Mouse (Mus musculus) heart, embryonic 14.5 days (tissue): ENCODE results near the gene Kctd4. TPM values are rescaled to one million over a fixed set of nuclear protein-coding genes. Genes with fewer than 3 reads are reported as not detected.

Experiments
- ATAC-seq: fragments of 200-750 bp; cut with Nextera tagmentation; 2 replicates; pipeline ENCODE4 v1.8.0; 2017; ENCODE audit warnings: low read depth, moderate TSS enrichment; ENCODE audit not compliant: insufficient number of reproducible peaks, insufficient read depth, low FRiP score
- H3K27ac ChIP-seq, 2 experiments: fragments of 200-500 bp in 1 of 2; fragments of 300-500 bp in 1 of 2; sonication (generic) in 1 of 2; replicated peaks in 1 of 2; 2 replicates each; pipeline ENCODE4 v1.5.1; 2012 to 2014; ENCODE audit warnings: low read depth in 2 of 2, low read length in 2 of 2, control low read depth in 1 of 2, mild to moderate bottlenecking in 1 of 2, mixed read lengths in 1 of 2; ENCODE audit not compliant: control insufficient read depth in 1 of 2, insufficient read depth in 1 of 2
- H3K27me3 ChIP-seq: fragments of 300-500 bp; sonication (generic); 2 replicates; pipeline ENCODE4 v1.6.1; 2014; ENCODE audit warnings: mild to moderate bottlenecking, low read length, control low read depth; ENCODE audit not compliant: control insufficient read depth, insufficient read depth
- H3K36me3 ChIP-seq: fragments of 300-500 bp; sonication (generic); 2 replicates; pipeline ENCODE4 v1.6.1; 2014; ENCODE audit warnings: mild to moderate bottlenecking, control low read depth, low read length, mixed read lengths; ENCODE audit not compliant: control insufficient read depth, insufficient read depth
- H3K4me1 ChIP-seq, 2 experiments: fragments of 200-500 bp in 1 of 2; fragments of 300-500 bp in 1 of 2; sonication (generic) in 1 of 2; 2 replicates each; pipeline ENCODE4 v1.6.1; 2012 to 2014; ENCODE audit warnings: low read length in 2 of 2, control low read depth in 1 of 2, mixed read lengths in 1 of 2; ENCODE audit not compliant: control insufficient read depth in 2 of 2, insufficient read depth in 2 of 2
- H3K4me2 ChIP-seq: fragments of 300-500 bp; sonication (generic); 2 replicates; pipeline ENCODE4 v1.6.1; 2014; ENCODE audit warnings: mild to moderate bottlenecking, low read length
- H3K4me3 ChIP-seq, 2 experiments: fragments of 200-500 bp in 1 of 2; fragments of 300-500 bp in 1 of 2; sonication (generic) in 1 of 2; 2 replicates each; pipeline ENCODE4 v1.5.1; 2012 to 2014; ENCODE audit warnings: low read length in 2 of 2, mild to moderate bottlenecking in 2 of 2, control low read depth in 1 of 2, low read depth in 1 of 2, moderate library complexity in 1 of 2; ENCODE audit not compliant: control insufficient read depth in 1 of 2, insufficient read depth in 1 of 2
- H3K9ac ChIP-seq: fragments of 300-500 bp; sonication (generic); 2 replicates; pipeline ENCODE4 v1.6.1; 2014; ENCODE audit warnings: mild to moderate bottlenecking, low read length
- H3K9me3 ChIP-seq: fragments of 300-500 bp; sonication (generic); 2 replicates; pipeline ENCODE4 v1.6.1; 2016; ENCODE audit warnings: low read length, control low read depth; ENCODE audit not compliant: control insufficient read depth
- WGBS: fragments of 180-500 bp; shearing (Covaris S2); extraction: QIAGEN DNeasy Blood & Tissue Kit; methylation state at CpG from one replicate; pipeline ENCODE4 v1.1.7; 2014; 5-methylcytosine and 5-hydroxymethylcytosine counted together
- polyA plus RNA-seq: library from polyadenylated mRNA; unstranded; fragments of >200 nt; fragmentation: Nextera tagmentation; extraction: Ambion mirVana; gene quantifications from 2 replicates; pipeline ENCODE4 v1.2.1, GENCODE M21; 2014

Kctd4 gene
- polyA plus RNA-seq, 1 experiment from 2014 or later, result 0.47 TPM

DNA sequence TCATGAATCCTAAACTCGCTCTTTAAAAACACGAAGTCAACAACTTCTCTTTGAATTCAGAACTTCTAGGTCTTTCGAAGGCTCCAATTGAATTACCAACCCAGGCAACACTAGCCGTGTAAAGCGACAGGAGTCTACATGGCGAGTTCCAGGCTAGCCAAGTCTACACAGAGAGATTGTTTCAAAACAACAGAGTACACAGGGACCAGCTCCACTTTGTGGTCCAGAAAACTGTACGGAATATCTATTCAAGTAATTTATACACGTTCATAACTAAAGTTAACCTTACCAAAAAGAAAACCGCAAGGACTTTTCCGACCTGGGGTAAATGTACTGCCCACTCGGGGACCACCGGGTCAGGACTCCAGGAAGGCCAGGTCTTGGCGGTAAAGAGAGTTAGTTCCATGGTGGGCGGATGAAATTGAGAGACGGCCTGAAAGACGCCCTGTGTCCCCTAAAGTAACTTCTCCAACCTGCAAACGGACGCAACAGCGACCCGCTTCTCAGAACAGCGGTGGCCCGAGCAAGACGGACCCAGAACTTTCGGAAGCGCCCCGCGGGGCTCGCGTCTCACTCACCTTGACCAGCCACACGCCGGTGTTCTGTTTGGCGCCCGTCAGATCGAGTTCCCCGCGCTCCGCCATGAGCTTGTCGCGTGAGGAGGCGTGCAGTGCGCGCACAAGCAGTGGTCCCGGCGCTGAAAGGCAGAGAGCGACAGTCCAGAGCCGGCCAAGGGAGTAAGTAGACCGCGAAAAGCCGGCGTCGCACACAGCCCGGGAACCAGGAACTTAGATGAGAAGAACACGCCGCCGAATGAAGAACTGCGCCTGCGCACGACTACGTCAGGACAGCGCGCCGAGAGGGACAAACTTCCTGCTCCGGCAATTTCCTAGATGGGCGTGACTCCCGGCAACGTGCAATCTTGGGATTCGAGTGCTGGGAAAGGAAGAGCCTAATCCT lies 55.6 kb downstream of the Kctd4 start, which contains the start of gene Gtf2f2:
TSS of gene Gtf2f2 (minus strand) at position 764 of the 960 bp plus-strand sequence.
- Histone ChIP-seq H3K27me3 (no peaks in the 10 kb centered on the region), H3K4me2 (peak within 1 kb of the TSS; percentile 86), H3K9ac (peak within 1 kb of the TSS; percentile 89), H3K4me1 (peaks cover 0 to 15% of the 10 kb centered on the region in 2 experiments; a peak in 3 of 4 replicates), H3K4me3 (peak within 1 kb of the TSS; percentile 95 to 98), H3K9me3 (no peaks in the 10 kb centered on the region), H3K36me3 (0 out of 2 replicates have a peak, but pooled peaks cover 3% of the 10 kb centered on the region), H3K27ac (peak within 1 kb of the TSS; percentile 79 to 85)
- under 1% methylated on average over 67 of the region's 67 CpGs for WGBS
- peak; percentile 86 for ATAC-seq

DNA sequence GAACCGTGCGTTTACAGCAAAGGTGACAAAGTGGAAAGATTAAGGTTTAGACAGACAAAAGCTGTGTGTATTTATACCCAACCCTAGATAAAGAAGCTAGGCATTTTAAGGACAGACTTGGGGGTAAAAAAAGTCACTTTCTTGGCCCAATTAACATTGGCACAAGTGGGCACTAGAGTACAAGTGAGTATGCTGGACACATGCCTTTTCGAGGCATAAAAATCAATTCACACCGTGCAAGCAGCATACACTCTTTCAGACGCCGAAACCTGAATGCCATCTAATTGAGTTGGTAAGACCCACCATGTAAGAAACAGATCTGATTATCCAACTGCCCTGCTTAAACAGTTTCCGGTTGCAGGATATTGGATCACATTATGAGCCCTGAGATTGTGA lies 56.3 kb downstream of the Kctd4 start:
- Histone ChIP-seq H3K9me3 (no peaks in the 10 kb centered on the region), H3K36me3 (0 out of 2 replicates have a peak, but pooled peaks cover 3% of the 10 kb centered on the region), H3K4me2 (peak overlapping the region; percentile 86), H3K27ac (no peak overlapping the region), H3K4me1 (peaks cover 0 to 15% of the 10 kb centered on the region in 2 experiments; a peak in 3 of 4 replicates), H3K27me3 (no peaks in the 10 kb centered on the region), H3K4me3 (peak overlapping the region; percentile 95 to 98), H3K9ac (peak overlapping the region; percentile 89; the same call in 1 of the 2 replicates)
- ATAC-seq, result no peak
- 34% methylated on average over 7 of the region's 7 CpGs for WGBS

GRCm38 (mm10) chr14:76014331-76014730 lies 59.5 kb downstream of the Kctd4 start:
- 41% methylated on average over 2 of the region's 2 CpGs for WGBS
- peaks cover 0 to 11% of the 10 kb centered on the region in 2 experiments; a peak in 3 of 4 replicates for H3K4me1 ChIP-seq
- H3K36me3 ChIP-seq, result no peaks in the 10 kb centered on the region
- no peak for ATAC-seq
- no peaks in the 10 kb centered on the region for H3K27me3 ChIP-seq
- H3K4me2 ChIP-seq, result no peak overlapping the region
- 0 out of 2 replicates have a peak, but pooled peaks cover 5% of the 10 kb centered on the region for H3K9me3 ChIP-seq
- no peak overlapping the region for H3K9ac ChIP-seq
- no peak overlapping the region for H3K27ac ChIP-seq
- H3K4me3 ChIP-seq, result no peak overlapping the region

Other genes with a start within 250 kb of the Kctd4 start
- gene Cog3, start 200.5 kb upstream of the Kctd4 start, polyA plus RNA-seq, result 16.0 and 16.5 TPM in 2 replicates
- gene Slc25a30, start 168.0 kb upstream of the Kctd4 start, polyA plus RNA-seq, result 8.3 and 9.2 TPM in 2 replicates
- gene Tpt1, start 109.9 kb upstream of the Kctd4 start, polyA plus RNA-seq, result 1,091 and 1,152 TPM in 2 replicates
- gene Gtf2f2, start 55.9 kb downstream of the Kctd4 start, polyA plus RNA-seq, result 25.4 and 26.9 TPM in 2 replicates
- 11.0 and 12.3 TPM in 2 replicates for gene Gpalpp1, start 155.8 kb downstream of the Kctd4 start, polyA plus RNA-seq
- 7.4 and 8.1 TPM in 2 replicates for gene Nufip1, start 155.9 kb downstream of the Kctd4 start, polyA plus RNA-seq